Mouse (Mus musculus) midbrain, embryonic 14.5 days (tissue): Measurements from ENCODE around the gene Tspyl2. TPM values are rescaled to one million over a fixed set of nuclear protein-coding genes. Genes with fewer than 3 reads are reported as not detected.
"Not testable (repeated sequence)": the region's sequence is repeated elsewhere in the genome, so short reads cannot be mapped to it uniquely, and the experiment has no call there.

Source experiments
- ATAC-seq: fragments of 200-750 bp; cut with Nextera tagmentation; 2 replicates; pipeline ENCODE4 v1.8.0; 2017; ENCODE audit warnings: moderate number of reproducible peaks, moderate library complexity; ENCODE audit not compliant: low FRiP score, low TSS enrichment
- DNase-seq: peaks from one replicate; pipeline ENCODE4 v3.0.0-alpha.2; 2015
- H3K27ac ChIP-seq: fragments of 300-500 bp; sonication (generic); replicated peaks from 2 replicates; pipeline ENCODE4 v1.5.1; 2014; ENCODE audit warnings: mild to moderate bottlenecking, low read depth, low read length, moderate library complexity
- H3K27me3 ChIP-seq: fragments of 300-500 bp; sonication (generic); 2 replicates; pipeline ENCODE4 v1.6.1; 2014; ENCODE audit warnings: low read length, control low read depth, mixed read lengths; ENCODE audit not compliant: control insufficient read depth, insufficient read depth
- H3K36me3 ChIP-seq: fragments of 300-500 bp; sonication (generic); 2 replicates; pipeline ENCODE4 v1.6.1; 2014; ENCODE audit warnings: low read length, control low read depth; ENCODE audit not compliant: control insufficient read depth, insufficient read depth
- H3K4me1 ChIP-seq: fragments of 300-500 bp; sonication (generic); 2 replicates; pipeline ENCODE4 v1.6.1; 2014; ENCODE audit warnings: mild to moderate bottlenecking, antibody characterized with exemption, low read length, control low read depth; ENCODE audit not compliant: control insufficient read depth, insufficient read depth
- H3K4me2 ChIP-seq: fragments of 300-500 bp; sonication (generic); 2 replicates; pipeline ENCODE4 v1.6.1; 2014; ENCODE audit warnings: mild to moderate bottlenecking, low read length, moderate library complexity
- H3K4me3 ChIP-seq: fragments of 300-500 bp; sonication (generic); replicated peaks from 2 replicates; pipeline ENCODE4 v1.5.1; 2014; ENCODE audit warnings: low read depth, low read length
- H3K9ac ChIP-seq: fragments of 300-500 bp; sonication (generic); replicated peaks from 2 replicates; pipeline ENCODE4 v1.6.1; 2014; ENCODE audit warnings: mild to moderate bottlenecking, low read length, moderate library complexity
- H3K9me3 ChIP-seq: fragments of 300-500 bp; sonication (generic); 2 replicates; pipeline ENCODE4 v1.6.1; 2016; ENCODE audit warnings: low read length, control low read depth, mixed read lengths; ENCODE audit not compliant: control insufficient read depth
- WGBS: fragments of 180-500 bp; shearing (Covaris S2); extraction: QIAGEN DNeasy Blood & Tissue Kit; methylation state at CpG from one replicate; pipeline ENCODE4 v1.1.7; 2014; 5-methylcytosine and 5-hydroxymethylcytosine counted together
- polyA plus RNA-seq: library from polyadenylated mRNA; unstranded; fragments of >200 nt; fragmentation: Nextera tagmentation; extraction: Ambion mirVana; gene quantifications from 2 replicates; pipeline ENCODE4 v1.2.1, GENCODE M21; 2014

Gene Tspyl2
- polyA plus RNA-seq, 1 experiment from 2014 or later: 41.0 TPM

- Histone ChIP-seq H3K4me3 (no peak overlapping the region), H3K27ac (no peak overlapping the region), H3K9ac (no peak overlapping the region), H3K9me3 (no peaks in the 10 kb centered on the region), H3K36me3 (no peaks in the 10 kb centered on the region), H3K4me1 (no peaks in the 10 kb centered on the region), H3K4me2 (no peak overlapping the region), H3K27me3 (no peaks in the 10 kb centered on the region)
- no peak for ATAC-seq
- DNase-seq: no peak
- WGBS: 88% methylated on average over 4 of the region's 4 CpGs
Measured at GRCm38 (mm10) chrX:152320535-152320934, 21.7 kb downstream of the Tspyl2 start.

GRCm38 (mm10) chrX:152307942-152308341 is 34.3 kb downstream of the Tspyl2 start:
- Histone ChIP-seq H3K9ac (no peak overlapping the region), H3K27me3 (no peaks in the 10 kb centered on the region), H3K9me3 (no peaks in the 10 kb centered on the region), H3K4me3 (no peak overlapping the region), H3K27ac (no peak overlapping the region), H3K36me3 (no peaks in the 10 kb centered on the region), H3K4me1 (no peaks in the 10 kb centered on the region), H3K4me2 (no peak overlapping the region)
- ATAC-seq: no peak
- peak; percentile 69 for DNase-seq
- WGBS: 72% methylated on average over 2 of the region's 2 CpGs

GRCm38 (mm10) chrX:152307371-152307770 is 34.9 kb downstream of the Tspyl2 start:
- Histone ChIP-seq H3K27ac (no peak overlapping the region), H3K4me1 (no peaks in the 10 kb centered on the region), H3K4me2 (no peak overlapping the region), H3K9ac (no peak overlapping the region), H3K27me3 (no peaks in the 10 kb centered on the region), H3K36me3 (no peaks in the 10 kb centered on the region), H3K9me3 (no peaks in the 10 kb centered on the region), H3K4me3 (no peak overlapping the region)
- ATAC-seq: no peak
- DNase-seq: no peak

DNA sequence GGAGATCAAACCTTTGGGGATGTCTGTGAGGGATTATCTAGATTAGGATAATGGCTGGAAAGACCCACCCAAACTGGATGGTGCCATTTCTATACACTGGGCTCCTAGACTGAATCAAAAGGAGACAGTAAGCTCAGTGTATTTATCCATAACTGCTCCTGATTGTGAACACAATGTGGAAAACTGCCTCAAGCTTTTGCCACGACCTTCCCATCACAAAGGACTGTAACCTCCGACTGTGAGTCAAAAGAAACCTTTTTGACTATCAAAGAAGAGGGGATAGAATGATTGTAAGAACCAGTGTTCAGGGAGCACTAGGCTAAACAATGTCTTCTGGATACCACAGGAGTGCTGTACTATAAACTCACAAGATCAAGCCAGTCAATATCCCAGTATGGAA is 36.0 kb downstream of the Tspyl2 start:
- no peaks in the 10 kb centered on the region for H3K4me1 ChIP-seq
- ATAC-seq (no peak), DNase-seq (no peak)
- 0 out of 2 replicates have a peak, but pooled peaks cover 4% of the 10 kb centered on the region for H3K27me3 ChIP-seq
- no peaks in the 10 kb centered on the region for H3K9me3 ChIP-seq
- no peak overlapping the region for H3K9ac ChIP-seq
- H3K4me2 ChIP-seq: no peak overlapping the region
- no peaks in the 10 kb centered on the region for H3K36me3 ChIP-seq
- no peak overlapping the region for H3K4me3 ChIP-seq
- WGBS: 80% methylated on average over 2 of the region's 2 CpGs
- no peak overlapping the region for H3K27ac ChIP-seq

DNA sequence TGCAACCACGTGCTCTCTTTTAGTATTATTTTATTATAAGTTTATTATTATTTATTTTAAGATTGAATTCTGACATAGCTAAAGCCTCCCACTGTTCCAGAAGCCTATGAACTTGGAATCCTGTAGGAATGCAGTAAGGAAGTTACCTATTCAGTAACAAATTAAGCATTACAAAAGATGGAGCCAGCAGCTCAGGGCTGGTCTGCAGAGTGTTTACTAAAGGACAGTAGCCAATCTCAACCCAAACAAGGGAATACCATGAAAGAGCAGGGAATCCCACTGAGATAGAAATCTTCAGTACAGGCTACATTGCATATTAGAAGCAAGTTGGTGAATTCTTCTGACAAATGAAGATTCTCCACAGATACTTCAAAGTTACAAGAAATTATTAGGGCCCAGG is 55.2 kb downstream of the Tspyl2 start:
- H3K9ac ChIP-seq, H3K27ac ChIP-seq, H3K4me2 ChIP-seq, H3K36me3 ChIP-seq, H3K4me1 ChIP-seq, H3K27me3 ChIP-seq, ATAC-seq, DNase-seq, H3K9me3 ChIP-seq, H3K4me3 ChIP-seq: not testable (repeated sequence)
- 54% methylated on average over 1 of the region's 1 CpGs for WGBS

Other genes starting within 250 kb of the Tspyl2 start
- 5.2 and 7.2 TPM in 2 replicates for gene Iqsec2, start 198.2 kb downstream of the Tspyl2 start, polyA plus RNA-seq
- 28.8 and 37.7 TPM in 2 replicates for gene Kdm5c, start 109.4 kb downstream of the Tspyl2 start, polyA plus RNA-seq
- 36.9 TPM in 2 replicates for gene Kantr, start 14.9 kb downstream of the Tspyl2 start, polyA plus RNA-seq
- 6.8 and 10.0 TPM in 2 replicates for gene Gpr173, start 26.3 kb upstream of the Tspyl2 start, polyA plus RNA-seq
- gene Cldn34a, start 220.9 kb upstream of the Tspyl2 start, polyA plus RNA-seq: not detected in 2 replicates